Mouse (Mus musculus): ENCODE results near the gene Cybrd1. TPM values are rescaled to one million over a fixed set of nuclear protein-coding genes. Genes with fewer than 3 reads are reported as not detected.
A peak's percentile ranks its signal among the peaks of the same experiment; 100 is the strongest.

Cybrd1 gene
- polyA plus RNA-seq, 1 experiment from 2014 or later, result 1.5 TPM

DNA sequence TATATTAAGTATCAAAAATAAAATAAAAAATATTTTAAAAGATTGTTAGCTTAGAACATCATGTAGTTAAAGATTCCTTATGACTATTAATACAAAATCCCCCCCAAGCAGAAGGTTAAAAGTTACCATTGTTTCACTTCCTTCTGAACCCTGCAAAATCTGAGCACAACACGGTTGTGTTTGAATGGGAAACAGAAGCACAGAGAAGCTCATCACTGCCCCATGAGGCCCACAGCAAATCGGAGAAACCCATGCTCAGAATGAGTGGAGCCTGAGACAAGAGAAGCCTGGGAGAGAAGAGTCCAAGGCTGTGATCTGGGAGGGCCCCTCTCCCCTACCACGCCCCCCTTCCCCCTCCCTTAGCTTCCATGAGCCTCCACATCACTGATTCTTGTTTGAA, 13.0 kb upstream of the Cybrd1 start:
- H3K36me3 ChIP-seq, result no peaks in the 10 kb centered on the region
- no peak overlapping the region for H3K4me2 ChIP-seq (replicated peaks)
- no peaks in the 10 kb centered on the region for H3K27me3 ChIP-seq
- no peaks in the 10 kb centered on the region for H3K9me3 ChIP-seq
- ATAC-seq (replicated peaks), result no peak
- no peaks in the 10 kb centered on the region for H3K4me1 ChIP-seq
- no peak overlapping the region for H3K9ac ChIP-seq (replicated peaks)
- 68% methylated on average over 3 of the region's 3 CpGs for WGBS
- H3K4me3 ChIP-seq, result no peak overlapping the region
- no peak overlapping the region for H3K27ac ChIP-seq (replicated peaks)

DNA sequence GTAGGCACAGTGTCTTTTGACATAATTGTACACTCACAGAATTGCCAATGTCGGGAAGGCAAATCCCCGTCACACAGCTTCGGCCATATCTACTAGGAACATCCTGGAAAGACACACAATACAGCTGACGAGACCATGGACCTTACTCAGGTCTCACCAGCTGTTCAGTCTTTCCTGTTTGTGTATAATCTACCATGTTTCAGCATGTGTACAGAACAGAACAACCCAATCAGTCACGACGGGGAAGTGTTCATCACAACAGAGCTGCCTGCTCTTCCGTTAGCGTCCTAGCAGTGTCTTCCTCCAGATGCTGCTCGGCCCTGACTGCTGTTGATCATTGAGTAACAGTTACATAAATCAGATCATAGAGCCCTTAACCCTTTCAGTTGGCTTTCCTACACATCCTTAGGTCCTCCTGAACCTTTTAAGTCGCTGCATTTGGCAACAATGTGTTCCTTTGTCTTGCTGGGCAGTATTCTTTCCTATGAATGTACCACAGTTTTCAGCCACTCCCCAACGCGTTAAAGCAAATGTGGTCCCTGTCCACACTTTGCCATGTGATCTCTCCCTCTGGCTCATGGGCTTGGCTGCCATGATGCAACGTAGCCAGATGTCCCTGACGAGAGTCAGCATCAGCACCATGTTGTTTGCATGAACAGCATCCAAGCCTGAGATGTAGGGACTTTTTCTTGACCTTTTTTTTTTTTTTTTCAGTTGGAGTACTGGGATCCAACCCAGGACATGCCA, 12.1 kb upstream of the Cybrd1 start:
- no peak overlapping the region for H3K4me3 ChIP-seq
- no peak overlapping the region for H3K27ac ChIP-seq (replicated peaks)
- H3K4me2 ChIP-seq (replicated peaks), result no peak overlapping the region
- H3K4me1 ChIP-seq, result no peaks in the 10 kb centered on the region
- no peak for ATAC-seq (replicated peaks)
- H3K9me3 ChIP-seq, result no peaks in the 10 kb centered on the region
- no peak overlapping the region for H3K9ac ChIP-seq (replicated peaks)
- no peaks in the 10 kb centered on the region for H3K36me3 ChIP-seq
- WGBS, result 83% methylated on average over 14 of the region's 14 CpGs
- H3K27me3 ChIP-seq, result no peaks in the 10 kb centered on the region

DNA sequence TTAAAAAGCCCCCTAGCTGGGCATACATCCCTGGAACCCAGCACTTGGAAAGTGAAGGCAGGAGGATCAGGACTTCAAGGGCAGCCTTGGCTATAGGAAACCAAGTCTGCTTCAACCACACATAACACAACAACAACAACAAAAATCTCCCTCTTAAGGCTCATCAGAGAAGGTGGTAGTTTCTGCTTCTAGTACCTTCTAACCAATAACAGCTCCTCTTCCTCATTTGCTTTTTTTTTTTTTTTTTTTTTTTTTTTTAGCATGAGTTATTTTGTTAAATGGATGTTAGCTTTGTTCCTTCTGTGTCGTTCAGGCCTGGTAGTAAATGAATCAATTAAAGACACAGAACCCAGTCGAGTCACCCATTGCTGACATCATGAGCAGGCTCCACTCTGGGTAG, 10.5 kb upstream of the Cybrd1 start:
- no peak overlapping the region for H3K4me2 ChIP-seq (replicated peaks)
- no peak overlapping the region for H3K9ac ChIP-seq (replicated peaks)
- no peaks in the 10 kb centered on the region for H3K27me3 ChIP-seq
- no peaks in the 10 kb centered on the region for H3K9me3 ChIP-seq
- H3K4me1 ChIP-seq, result no peaks in the 10 kb centered on the region
- no peak overlapping the region for H3K4me3 ChIP-seq
- H3K36me3 ChIP-seq, result no peaks in the 10 kb centered on the region
- no peak overlapping the region for H3K27ac ChIP-seq (replicated peaks)
- 58% methylated on average over 2 of the region's 2 CpGs for WGBS
- no peak for ATAC-seq (replicated peaks)

DNA sequence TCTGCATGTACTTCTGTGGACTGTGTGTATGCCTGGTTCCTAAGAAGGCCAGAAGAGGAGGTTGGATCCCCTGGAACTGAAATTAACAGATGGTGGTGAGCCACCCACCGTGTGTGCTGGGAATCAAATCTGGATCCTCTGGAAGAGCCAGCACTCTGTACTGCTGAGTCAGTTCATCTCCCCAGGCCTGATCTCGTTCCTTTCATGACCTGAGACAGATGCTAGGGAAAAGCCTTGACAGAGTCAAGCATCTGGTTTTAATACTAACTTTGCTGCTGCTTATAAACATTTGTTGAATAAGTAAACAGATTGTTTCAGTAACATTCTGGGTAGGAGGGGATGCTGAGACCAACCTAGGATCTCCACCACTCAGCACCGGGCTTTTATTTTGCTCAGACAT, 9.2 kb upstream of the Cybrd1 start:
- no peak overlapping the region for H3K4me2 ChIP-seq (replicated peaks)
- WGBS, result 89% methylated on average over 3 of the region's 3 CpGs
- no peak overlapping the region for H3K27ac ChIP-seq (replicated peaks)
- no peak overlapping the region for H3K9ac ChIP-seq (replicated peaks)
- ATAC-seq (replicated peaks), result no peak
- no peaks in the 10 kb centered on the region for H3K9me3 ChIP-seq
- H3K4me1 ChIP-seq, result no peaks in the 10 kb centered on the region
- H3K36me3 ChIP-seq, result no peaks in the 10 kb centered on the region
- no peak overlapping the region for H3K4me3 ChIP-seq
- H3K27me3 ChIP-seq, result no peaks in the 10 kb centered on the region

DNA sequence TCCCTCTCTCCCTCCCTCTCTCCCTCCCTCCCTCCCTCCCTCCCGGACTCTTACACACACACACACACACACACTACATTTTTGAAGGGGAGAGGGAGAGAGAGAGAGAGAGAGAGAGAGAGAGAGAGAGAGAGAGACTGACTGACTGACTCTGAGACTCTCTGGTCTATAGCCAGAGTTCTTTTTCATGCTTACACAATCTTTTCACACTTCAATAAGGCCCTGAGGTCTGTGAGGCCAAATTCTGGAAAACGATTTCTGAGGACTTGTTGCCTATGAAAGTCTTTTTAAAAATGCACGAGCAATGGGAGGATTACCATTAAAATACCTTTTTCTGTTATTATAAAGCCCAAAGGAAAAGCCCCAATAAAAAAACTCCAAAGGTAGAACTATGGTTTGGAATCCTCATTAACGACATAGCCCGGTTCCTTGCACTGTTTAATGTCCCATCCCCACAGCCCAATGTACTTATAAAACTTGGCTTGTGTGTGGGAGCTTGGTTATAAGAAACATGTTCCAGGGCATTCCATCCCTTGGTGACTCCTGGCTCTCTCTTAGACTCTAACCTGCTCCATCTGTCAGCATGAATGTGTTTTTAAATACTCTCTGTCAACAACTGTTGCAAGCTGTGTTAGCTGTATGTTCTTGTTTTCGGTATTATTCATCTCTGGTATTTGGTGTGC, 4.1 kb upstream of the Cybrd1 start:
- H3K27me3 ChIP-seq, result 0 out of 2 replicates have a peak, but pooled peaks cover 11% of the 10 kb centered on the region
- no peak overlapping the region for H3K27ac ChIP-seq (replicated peaks)
- no peak overlapping the region for H3K9ac ChIP-seq (replicated peaks)
- H3K36me3 ChIP-seq, result no peaks in the 10 kb centered on the region
- no peak for ATAC-seq (replicated peaks)
- WGBS, result 53% methylated on average over 6 of the region's 6 CpGs
- H3K4me3 ChIP-seq, result no peak overlapping the region
- no peaks in the 10 kb centered on the region for H3K9me3 ChIP-seq
- H3K4me2 ChIP-seq (replicated peaks), result no peak overlapping the region
- peaks cover 12% of the 10 kb centered on the region for H3K4me1 ChIP-seq

DNA sequence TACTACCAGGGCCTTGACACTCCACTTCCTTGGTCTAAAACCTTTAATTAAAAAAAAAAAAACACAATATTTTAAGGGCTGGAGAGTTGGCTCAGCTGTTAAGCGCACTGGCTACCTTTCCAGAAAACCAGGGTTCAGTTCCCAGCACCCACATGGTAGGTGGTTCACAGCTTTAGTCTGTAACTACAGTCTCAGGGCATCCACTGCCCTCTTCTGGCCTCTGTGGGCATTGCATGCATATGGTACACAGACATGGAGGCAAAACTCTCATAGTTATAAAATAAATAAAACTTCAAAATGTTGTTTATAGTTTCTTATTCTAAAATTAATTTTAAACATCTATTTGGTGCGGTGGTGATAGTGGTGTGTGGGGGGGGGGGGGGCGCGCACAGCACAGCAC, 1.6 kb upstream of the Cybrd1 start:
- no peak for ATAC-seq (replicated peaks)
- H3K4me3 ChIP-seq, result no peak overlapping the region
- no peak overlapping the region for H3K4me2 ChIP-seq (replicated peaks)
- H3K27me3 ChIP-seq, result 0 out of 2 replicates have a peak, but pooled peaks cover 11% of the 10 kb centered on the region
- H3K4me1 ChIP-seq, result peaks cover 15% of the 10 kb centered on the region
- H3K27ac ChIP-seq (replicated peaks), result no peak overlapping the region
- H3K9ac ChIP-seq (replicated peaks), result no peak overlapping the region
- 97% methylated on average over 4 of the region's 4 CpGs for WGBS
- H3K9me3 ChIP-seq, result no peaks in the 10 kb centered on the region
- H3K36me3 ChIP-seq, result no peaks in the 10 kb centered on the region

DNA sequence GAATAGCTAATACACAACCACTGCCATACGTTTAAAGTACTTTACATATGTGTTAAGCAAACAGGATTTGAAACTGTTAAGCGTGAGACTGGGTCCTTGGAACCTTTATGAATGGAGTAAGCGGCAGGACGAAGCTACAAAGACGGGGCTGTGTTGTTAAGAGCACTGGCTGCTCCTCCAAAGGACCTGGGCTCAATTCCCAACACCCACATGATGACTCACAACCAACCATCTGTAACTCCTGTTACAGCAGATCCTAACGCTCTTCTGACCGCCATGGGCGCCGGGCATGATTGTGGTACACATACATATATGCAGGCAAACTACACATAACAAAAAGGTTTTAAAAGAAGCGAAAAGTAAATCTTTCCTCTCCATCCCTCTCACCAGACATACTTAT, 3.1 kb downstream of the Cybrd1 start:
- H3K9me3 ChIP-seq, result no peaks in the 10 kb centered on the region
- H3K27ac ChIP-seq (replicated peaks), result 0 out of 2 replicates have a peak overlapping the region, but pooled peaks have one; percentile 11
- 0 out of 2 replicates have a peak, but pooled peaks have one; percentile 31 for ATAC-seq (replicated peaks)
- 0 out of 2 replicates have a peak, but pooled peaks cover 11% of the 10 kb centered on the region for H3K27me3 ChIP-seq
- peaks cover 30% of the 10 kb centered on the region for H3K4me1 ChIP-seq
- no peak overlapping the region for H3K9ac ChIP-seq (replicated peaks)
- WGBS, result 73% methylated on average over 10 of the region's 10 CpGs
- no peak overlapping the region for H3K4me3 ChIP-seq
- H3K36me3 ChIP-seq, result no peaks in the 10 kb centered on the region
- H3K4me2 ChIP-seq (replicated peaks), result no peak overlapping the region

DNA sequence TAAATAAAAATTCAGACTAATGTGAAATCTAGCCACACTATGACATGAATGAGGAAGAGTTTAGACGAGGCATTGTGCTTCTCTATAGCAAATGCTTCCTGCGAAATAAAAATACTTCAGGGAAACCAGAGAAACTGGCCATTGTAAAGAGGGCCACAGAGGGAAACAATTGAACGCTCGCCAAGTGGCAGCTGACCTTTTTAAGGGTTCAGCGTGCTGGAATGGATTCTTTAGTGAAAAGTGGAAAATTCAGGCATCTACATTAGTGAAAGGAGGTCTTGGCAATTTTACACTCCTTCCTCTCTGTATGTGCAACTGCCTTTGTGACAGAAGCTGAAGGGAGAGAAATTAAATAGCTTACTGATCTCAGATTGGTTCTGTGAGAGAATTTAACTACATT, 3.7 kb downstream of the Cybrd1 start:
- no peak overlapping the region for H3K9ac ChIP-seq (replicated peaks)
- no peaks in the 10 kb centered on the region for H3K36me3 ChIP-seq
- peaks cover 30% of the 10 kb centered on the region for H3K4me1 ChIP-seq
- H3K27ac ChIP-seq (replicated peaks), result peak overlapping the region; percentile 11; the same call in 1 of the 2 replicates
- WGBS, result 5% methylated on average over 5 of the region's 5 CpGs
- H3K27me3 ChIP-seq, result 0 out of 2 replicates have a peak, but pooled peaks cover 11% of the 10 kb centered on the region
- no peak for ATAC-seq (replicated peaks)
- H3K4me2 ChIP-seq (replicated peaks), result no peak overlapping the region
- H3K9me3 ChIP-seq, result no peaks in the 10 kb centered on the region
- H3K4me3 ChIP-seq, result no peak overlapping the region

DNA sequence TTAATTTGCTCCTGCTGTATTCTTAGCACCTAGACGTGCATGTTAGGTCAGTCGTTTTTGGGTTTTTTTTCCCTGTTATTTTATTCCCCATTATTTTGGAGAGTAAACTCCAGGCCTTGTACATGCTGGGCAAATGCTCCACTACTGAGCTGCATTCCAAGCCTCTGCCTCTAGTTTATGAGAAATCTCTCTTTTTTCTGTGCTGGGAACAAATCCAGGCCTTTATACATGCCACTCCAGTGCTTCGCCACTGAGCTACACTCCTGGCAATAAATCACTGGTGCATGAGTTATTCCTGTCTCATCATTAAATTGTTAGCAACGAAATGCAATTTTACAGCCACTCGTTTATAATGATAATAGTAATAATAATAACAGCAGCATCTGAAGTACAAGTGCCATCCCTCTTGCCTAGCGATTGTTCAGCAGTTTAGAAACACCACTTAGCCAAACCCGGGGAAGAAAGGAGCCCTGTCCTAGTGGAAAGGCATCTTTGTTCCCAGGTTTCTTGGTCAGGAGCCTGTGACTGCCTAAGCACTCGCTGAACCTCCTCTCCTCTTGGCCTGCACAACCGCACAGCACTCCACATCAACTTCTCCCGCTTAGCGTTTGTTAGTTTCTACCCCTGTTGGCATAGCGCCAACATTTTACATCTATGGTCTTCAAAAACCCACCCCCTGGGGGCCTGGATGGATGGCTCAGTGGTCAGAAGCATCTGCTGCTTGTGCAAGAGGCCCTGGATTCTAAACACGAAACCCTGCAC, 4.7 kb downstream of the Cybrd1 start:
- WGBS, result 43% methylated on average over 13 of the region's 13 CpGs
- no peak overlapping the region for H3K4me2 ChIP-seq (replicated peaks)
- H3K27ac ChIP-seq (replicated peaks), result peak overlapping the region; percentile 38
- H3K27me3 ChIP-seq, result 0 out of 2 replicates have a peak, but pooled peaks cover 4% of the 10 kb centered on the region
- H3K4me1 ChIP-seq, result peaks cover 29% of the 10 kb centered on the region
- H3K9me3 ChIP-seq, result no peaks in the 10 kb centered on the region
- no peak overlapping the region for H3K9ac ChIP-seq (replicated peaks)
- H3K36me3 ChIP-seq, result no peaks in the 10 kb centered on the region
- no peak for ATAC-seq (replicated peaks)
- no peak overlapping the region for H3K4me3 ChIP-seq

DNA sequence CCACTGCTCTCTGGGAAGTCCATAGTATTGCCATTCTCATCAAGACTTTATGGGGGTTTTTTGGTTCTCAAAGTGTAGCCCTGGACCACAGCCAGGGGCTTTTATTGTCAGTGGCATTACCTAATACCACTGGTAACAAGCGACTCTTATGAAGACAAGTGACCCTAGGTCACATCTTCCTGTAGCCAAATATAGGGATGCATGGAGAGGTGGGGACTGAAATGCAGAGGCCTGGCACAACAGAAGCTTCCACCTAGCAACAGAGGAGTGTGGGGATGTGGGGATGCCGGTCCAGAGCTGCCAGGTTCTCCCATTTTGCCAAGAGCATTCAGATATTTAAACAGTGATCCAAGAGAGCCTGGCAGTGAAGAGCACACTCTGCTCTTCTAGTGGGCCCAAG, 5.9 kb downstream of the Cybrd1 start:
- Histone ChIP-seq H3K9ac (replicated peaks) (no peak overlapping the region), H3K27me3 (no peaks in the 10 kb centered on the region), H3K27ac (replicated peaks) (no peak overlapping the region), H3K4me3 (no peak overlapping the region), H3K4me1 (peaks cover 18% of the 10 kb centered on the region), H3K4me2 (replicated peaks) (no peak overlapping the region), H3K9me3 (no peaks in the 10 kb centered on the region), H3K36me3 (no peaks in the 10 kb centered on the region)
- WGBS, result 51% methylated on average over 2 of the region's 2 CpGs
- no peak for ATAC-seq (replicated peaks)

DNA sequence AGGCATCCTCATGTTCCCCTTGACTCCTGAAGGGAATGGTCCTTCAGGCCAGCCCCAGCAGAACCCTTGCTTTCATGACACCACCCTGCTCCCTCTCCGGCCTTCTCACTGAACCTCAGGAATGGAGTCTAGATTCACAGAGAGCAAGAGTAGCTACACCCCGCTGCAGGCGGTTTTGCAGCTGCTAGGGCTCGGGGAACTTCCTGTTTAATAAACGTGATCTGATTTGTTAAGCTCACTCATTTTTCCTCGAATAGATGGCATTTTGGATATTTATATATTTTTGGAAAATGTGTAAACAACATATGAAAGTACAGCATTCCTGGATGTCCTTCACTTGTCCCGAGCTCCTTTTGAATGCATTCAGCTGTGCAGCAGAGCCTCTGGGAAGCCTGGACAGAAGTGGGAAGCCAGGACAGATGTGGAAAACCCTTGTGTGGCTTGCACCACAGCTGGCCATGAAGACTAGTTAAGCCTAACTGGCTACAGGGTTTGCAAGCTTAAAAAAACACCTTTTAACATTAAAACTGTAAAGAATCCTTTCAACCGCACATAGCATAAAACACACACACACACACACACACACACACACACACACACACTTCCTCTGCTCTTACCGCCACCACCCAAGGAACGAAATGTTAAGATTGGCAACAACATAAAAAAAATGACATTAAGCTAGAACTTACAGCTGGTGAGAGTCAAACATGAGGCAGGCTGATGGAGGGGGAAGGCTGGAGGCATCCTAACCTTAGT, 10.2 kb downstream of the Cybrd1 start:
- Histone ChIP-seq H3K4me2 (replicated peaks) (no peak overlapping the region), H3K27me3 (no peaks in the 10 kb centered on the region), H3K36me3 (no peaks in the 10 kb centered on the region), H3K9ac (replicated peaks) (no peak overlapping the region), H3K27ac (replicated peaks) (no peak overlapping the region), H3K4me1 (no peaks in the 10 kb centered on the region), H3K4me3 (no peak overlapping the region), H3K9me3 (no peaks in the 10 kb centered on the region)
- WGBS, result 83% methylated on average over 10 of the region's 10 CpGs
- ATAC-seq (replicated peaks), result no peak

All from forebrain, embryonic 15.5 days (tissue).